Mouse (Mus musculus) adrenal gland, adult 10 weeks (tissue): ENCODE data around the gene Polm. TPM values are rescaled to one million over a fixed set of nuclear protein-coding genes. Genes with fewer than 3 reads are reported as not detected.

Experiments
- polyA plus RNA-seq: library from polyadenylated mRNA; stranded (reverse); fragments of 350-450 nt; fragmentation: Illumina TruSeq; extraction: RNeasy Lipid Tissue Mini Kit (QIAGEN cat#74804); gene quantifications from one replicate; pipeline ENCODE4 v1.2.3, GENCODE M21; 2014; ENCODE audit warnings: low read depth, low replicate concordance

Gene Polm
- polyA plus RNA-seq: 0.47 TPM

DNA sequence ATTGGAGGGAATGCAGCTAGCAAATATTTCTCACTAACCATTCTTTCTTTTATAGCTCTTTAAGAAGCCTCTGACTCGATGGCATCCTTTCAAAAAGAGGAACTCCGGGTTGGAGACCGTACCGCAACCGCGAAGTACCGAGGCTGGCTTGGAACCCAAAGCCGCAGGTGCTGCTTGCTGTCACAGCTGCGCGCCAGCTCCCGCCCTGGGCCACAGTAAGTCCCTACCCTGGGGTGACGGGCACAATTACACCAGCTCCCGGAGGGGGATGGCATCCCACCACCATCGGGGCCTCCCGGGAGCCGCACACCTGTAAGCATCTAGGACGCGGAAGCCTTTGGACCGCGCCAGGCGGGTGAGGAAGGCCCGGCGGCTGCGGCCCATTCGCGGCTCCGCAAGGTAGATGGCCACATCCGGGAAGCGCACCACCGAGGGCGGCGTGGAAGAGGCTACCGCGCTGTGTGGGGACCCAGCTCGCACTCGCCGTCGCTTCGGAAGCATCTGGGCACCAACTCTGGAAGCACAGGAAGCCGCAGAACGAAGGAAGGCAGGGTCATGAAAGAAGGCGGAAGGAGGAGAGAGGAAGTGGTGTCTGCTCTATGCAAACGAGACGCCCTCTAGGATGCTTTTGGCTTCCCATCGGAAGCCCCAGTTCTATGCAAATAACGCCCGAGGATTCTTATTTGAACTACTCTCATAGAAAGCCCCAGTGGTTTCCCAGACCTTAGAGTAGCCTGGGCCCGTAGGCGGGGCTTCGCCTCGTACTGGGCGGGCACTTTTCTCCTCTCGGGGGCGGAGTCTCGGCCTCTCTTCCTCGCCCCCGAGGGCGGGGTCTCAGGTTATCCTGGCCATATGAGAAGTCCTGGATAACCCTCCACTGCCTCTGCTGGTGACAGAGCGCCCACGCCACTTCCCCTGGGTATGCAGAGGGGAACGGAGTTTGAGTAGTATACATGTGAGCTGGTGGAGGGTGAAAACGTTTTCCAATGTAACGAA is at the start of gene Polm:
Gene Polm, minus strand, starts transcription at position 766 of the 996 bp plus-strand sequence.

DNA sequence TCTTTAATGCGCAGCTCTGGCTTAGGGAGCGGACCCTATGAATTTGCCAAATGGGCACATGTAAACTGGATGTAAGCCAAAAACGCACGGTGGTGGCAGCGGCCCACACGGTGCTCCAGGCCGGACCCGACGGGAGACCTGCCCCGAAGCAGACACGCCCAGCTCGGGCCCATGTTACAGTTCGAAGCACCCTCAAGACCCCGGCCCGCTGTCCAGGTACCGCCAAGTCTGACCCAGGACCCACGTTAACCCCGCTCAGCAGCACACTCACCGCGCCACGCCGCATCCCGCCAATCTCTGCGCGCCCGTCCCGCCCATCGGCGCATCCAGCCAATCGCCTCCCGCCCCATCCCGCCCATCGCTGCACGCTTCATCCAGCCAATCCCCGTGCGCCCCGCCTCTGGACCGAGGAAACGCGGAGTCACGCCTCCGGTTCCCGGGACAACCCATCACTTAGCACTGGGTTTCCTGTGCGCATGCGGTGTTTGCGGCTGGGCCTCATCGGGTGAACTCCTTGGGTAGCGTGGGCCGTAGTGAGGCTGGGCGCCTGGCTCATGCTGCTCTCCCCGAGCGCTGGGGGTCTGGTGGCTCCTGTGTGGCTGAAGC is 40.2 kb upstream of the Polm start, which contains the start of gene Pold2:
Gene Pold2, minus strand, starts transcription at position 372 of the 606 bp plus-strand sequence.

DNA sequence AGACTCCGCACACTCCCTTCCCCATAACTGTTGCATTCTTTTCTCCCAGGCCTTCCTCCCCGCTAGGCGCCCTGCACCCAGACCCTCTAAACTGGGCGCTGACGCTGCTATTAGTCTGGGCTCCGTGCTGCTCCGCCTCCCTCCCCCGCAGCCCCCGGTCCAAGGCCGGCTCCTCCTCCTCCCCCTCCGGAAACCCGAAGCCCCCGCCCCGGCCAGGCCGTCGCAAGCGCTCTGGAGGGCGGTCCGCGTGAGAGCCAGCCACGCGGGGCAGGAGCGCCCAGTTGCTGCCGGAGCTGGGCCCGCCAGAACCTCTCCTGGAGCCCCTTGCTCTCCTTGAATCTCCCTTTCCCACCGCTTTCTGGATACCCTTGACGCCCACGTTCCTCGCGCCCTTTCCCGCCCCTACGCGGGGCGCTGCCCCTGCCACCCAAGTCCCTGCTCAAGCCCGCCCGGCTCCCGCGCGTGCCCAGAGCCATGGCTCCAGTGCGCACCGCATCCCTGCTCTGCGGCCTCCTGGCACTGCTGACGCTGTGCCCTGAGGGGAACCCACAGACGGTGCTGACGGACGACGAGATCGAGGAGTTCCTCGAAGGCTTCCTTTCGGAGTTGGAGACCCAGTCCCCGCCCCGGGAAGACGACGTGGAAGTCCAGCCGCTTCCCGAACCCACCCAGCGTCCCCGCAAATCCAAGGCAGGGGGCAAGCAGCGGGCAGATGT is 24.0 kb upstream of the Polm start, which contains the start of gene Aebp1:
Gene Aebp1, plus strand, starts transcription at position 270 of the 716 bp plus-strand sequence.

DNA sequence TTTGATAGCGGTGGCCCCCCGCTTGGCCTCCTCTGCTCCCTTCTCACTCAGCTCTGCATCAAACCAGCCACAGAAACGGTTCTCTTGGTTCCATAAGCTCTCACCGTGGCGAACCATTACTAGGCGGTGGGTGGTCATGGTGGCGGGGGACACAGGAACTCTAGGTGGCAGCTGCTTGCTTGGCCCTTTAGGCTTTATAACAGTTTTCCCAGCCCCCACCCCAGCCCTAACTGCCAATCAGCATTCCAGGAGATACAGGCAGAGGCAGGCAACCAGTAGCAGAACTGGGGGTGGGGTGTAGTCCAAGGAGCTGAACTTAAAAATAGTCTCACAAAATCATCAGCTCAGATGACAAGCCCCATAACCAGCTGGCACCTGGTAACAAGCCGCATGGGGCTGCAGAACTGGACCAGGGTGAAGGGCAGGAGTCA is 34.2 kb downstream of the Polm start, which contains the start of gene Pgam2:
Gene Pgam2, minus strand, starts transcription at position 183 of the 431 bp plus-strand sequence.

DNA sequence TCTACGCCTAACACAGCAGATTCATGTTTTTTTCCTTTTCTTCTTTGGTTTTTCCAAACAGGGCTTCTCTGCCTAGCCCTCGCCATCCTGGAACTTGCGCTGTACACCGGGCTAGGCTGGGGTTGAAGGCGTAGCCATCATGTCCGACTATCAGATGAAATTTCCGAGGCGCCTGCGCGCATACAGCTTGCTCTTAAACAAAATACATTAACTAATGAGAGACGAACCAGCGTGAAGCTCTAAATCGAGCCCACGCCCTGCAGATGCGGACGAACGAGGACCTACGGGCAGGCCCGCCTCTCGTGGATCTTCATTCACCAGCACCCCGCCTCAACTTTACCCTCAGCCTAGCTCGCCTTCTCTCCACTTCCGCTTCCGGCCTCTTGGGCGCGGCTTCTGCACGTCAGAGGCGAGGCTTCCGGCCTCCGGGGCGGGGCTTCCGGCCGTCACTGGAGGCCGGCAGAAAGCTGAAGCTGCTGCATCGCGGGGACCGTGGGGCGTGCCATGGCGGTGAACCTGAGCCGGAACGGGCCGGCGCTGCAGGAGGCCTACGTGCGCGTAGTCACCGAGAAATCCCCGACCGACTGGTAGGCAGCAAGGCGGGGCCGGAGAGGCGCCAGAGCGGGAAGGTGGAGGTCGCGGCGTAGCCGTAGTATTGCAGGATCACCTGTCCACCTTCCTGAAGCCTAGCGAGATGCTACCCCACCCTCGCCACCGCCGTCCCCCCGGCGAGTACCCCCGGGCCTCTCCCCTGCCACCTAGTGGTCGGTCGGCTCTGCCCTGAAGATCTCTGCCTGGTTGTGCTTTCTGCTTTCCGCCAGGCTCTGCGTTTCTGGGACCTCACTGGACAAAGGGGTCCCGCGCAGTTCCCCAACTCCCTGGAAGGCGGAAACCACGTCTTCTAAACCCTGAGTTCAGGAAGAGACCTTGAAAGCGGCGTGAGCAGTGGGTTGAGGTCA is 49.5 kb downstream of the Polm start, which contains the start of gene Dbnl:
Gene Dbnl, plus strand, starts transcription at position 433 of the 959 bp plus-strand sequence.

Other genes with a start within 250 kb of the Polm start
- 10.4 TPM for gene Mrps24, start 122.3 kb downstream of the Polm start, polyA plus RNA-seq
- gene Urgcp, start 75.6 kb downstream of the Polm start, polyA plus RNA-seq: 7.7 TPM
- gene Dbnl, start 49.5 kb downstream of the Polm start, polyA plus RNA-seq: 4.5 TPM
- gene Pgam2, start 34.3 kb downstream of the Polm start, polyA plus RNA-seq: not detected
- 27.5 TPM for gene Aebp1, start 23.9 kb upstream of the Polm start, polyA plus RNA-seq
- gene Pold2, start 40.3 kb upstream of the Polm start, polyA plus RNA-seq: 1.1 TPM
- gene Myl7, start 60.8 kb upstream of the Polm start, polyA plus RNA-seq: not detected
- not detected for gene Gck, start 112.1 kb upstream of the Polm start, polyA plus RNA-seq
- 47.7 TPM for gene Ykt6, start 117.7 kb upstream of the Polm start, polyA plus RNA-seq
- gene Camk2b, start 228.3 kb upstream of the Polm start, polyA plus RNA-seq: 3.1 TPM